Mouse (Mus musculus) frontal cortex, postnatal 14 days (tissue): ENCODE results near the gene Chpf.

Experiments
- DNase-seq, 2 experiments: peaks; one replicate each; pipeline ENCODE4 v3.0.0; 2022; ENCODE audit warnings: low spot score in 2 of 2

Gene Chpf

GRCm38 (mm10) chr1:75442171-75442570 lies 36.9 kb downstream of the Chpf start:
- no peak for DNase-seq

GRCm38 (mm10) chr1:75441471-75441996 lies 37.6 kb downstream of the Chpf start:
- no peak for DNase-seq

GRCm38 (mm10) chr1:75440661-75441060 lies 38.4 kb downstream of the Chpf start:
- no peak for DNase-seq

GRCm38 (mm10) chr1:75438782-75439181 lies 40.3 kb downstream of the Chpf start:
- DNase-seq, result no peak

- DNase-seq, result peak; percentile 67 to 72
Observed at GRCm38 (mm10) chr1:75435475-75436328, 43.4 kb downstream of the Chpf start, which contains the start of gene Gmppa. Gmppa (plus strand) TSS chr1:75435930.

GRCm38 (mm10) chr1:75425796-75426471 lies 53.2 kb downstream of the Chpf start:
- DNase-seq, result no peak
